Mouse (Mus musculus) embryo, embryonic 11 days (tissue): Measurements from ENCODE around the gene Slc16a6.

Source experiments
- DNase-seq: peaks from one replicate; pipeline ENCODE4 v3.0.0-alpha.2; 2015

The Slc16a6 gene

GRCm38 (mm10) chr11:109413617-109414016, 59.8 kb downstream of the Slc16a6 start, which contains the start of gene 9930022D16Rik:
9930022D16Rik (plus strand) TSS chr11:109413917.
- DNase-seq, result no peak

GRCm38 (mm10) chr11:109410197-109410980, 63.0 kb downstream of the Slc16a6 start:
- DNase-seq, result no peak

- no peak for DNase-seq
These were observed 67.0 kb downstream of the Slc16a6 start for GRCm38 (mm10) chr11:109406431-109406830.
